Mouse (Mus musculus): Measurements from ENCODE around the gene Bcl11b.

DNA sequence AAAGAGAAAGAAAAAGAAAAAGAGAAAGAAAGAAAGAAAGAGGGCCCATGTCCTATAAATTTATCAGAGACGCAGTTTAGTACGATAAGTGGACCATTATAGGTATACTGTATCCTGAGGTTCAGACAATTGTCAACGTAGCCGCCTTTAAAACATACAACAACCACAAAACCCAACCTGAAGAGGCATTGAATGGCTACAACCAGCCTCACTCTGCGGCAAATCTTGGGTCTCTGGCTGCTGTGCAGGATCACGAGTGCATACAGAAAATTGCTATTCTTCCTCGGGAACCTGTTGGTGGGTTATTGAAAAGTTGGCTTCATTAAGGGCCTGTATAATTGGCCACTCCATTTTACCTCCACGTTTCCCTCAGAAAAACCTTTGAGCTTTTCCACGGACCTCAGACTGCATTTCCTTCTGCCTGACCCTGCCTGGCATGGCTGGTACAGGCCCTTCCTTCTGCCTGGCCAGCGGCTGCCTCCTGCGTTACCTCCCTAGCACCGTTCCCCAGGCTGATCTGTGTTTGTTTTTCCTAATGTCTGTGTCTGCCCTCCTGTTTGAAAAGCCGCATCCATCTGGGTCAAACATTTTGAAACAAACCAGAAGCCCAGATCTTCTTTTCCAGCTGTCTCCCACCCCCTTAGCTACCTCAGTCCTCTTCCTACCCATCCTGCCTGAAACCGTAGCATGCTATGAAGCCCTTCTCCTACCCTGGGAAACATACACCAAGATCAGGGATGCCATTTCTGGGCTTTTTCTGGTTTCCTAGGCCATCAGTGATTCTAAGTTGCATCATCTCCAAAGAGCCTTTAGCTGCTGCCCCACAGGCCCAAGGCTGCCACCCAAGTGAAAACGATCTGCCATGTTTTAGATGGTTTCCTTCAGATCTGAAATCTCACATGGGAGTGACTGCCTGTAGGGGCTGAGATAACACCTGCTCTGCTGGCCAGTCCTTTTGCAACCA, 3.4 kb downstream of the Bcl11b start:
- TF ChIP-seq GATA1 (IDR thresholded peaks at IDR 0.05; ENCODE audit: low read length) (no peak), TAL1 (IDR thresholded peaks at IDR 0.05; ENCODE audit: low read length) (no peak)
